Mouse (Mus musculus) intestine, postnatal 0 days (tissue): ENCODE results near the gene Sdccag8. TPM values are rescaled to one million over a fixed set of nuclear protein-coding genes. Genes with fewer than 3 reads are reported as not detected.
A peak's percentile ranks its signal among the peaks of the same experiment; 100 is the strongest.
"Not testable (repeated sequence)": the region's sequence is repeated elsewhere in the genome, so short reads cannot be mapped to it uniquely, and the experiment has no call there.

Experiments used
- ATAC-seq: fragments of 200-750 bp; cut with Nextera tagmentation; 2 replicates; pipeline ENCODE4 v1.8.0; 2017; ENCODE audit warnings: mild to moderate bottlenecking, moderate TSS enrichment, moderate library complexity
- H3K27ac ChIP-seq: fragments of 300-500 bp; sonication (generic); 2 replicates; pipeline ENCODE4 v1.5.1; 2014; ENCODE audit warnings: mild to moderate bottlenecking, low read depth, low read length, moderate library complexity
- H3K27me3 ChIP-seq: fragments of 300-500 bp; sonication (generic); replicated peaks from 2 replicates; pipeline ENCODE4 v1.6.1; 2014; ENCODE audit warnings: low read length, mixed read lengths; ENCODE audit not compliant: control insufficient read depth, insufficient read depth
- H3K36me3 ChIP-seq: fragments of 300-500 bp; sonication (generic); 2 replicates; pipeline ENCODE4 v1.6.1; 2014; ENCODE audit warnings: mild to moderate bottlenecking, moderate library complexity; ENCODE audit not compliant: control insufficient read depth, insufficient read depth
- H3K4me1 ChIP-seq: fragments of 300-500 bp; sonication (generic); replicated peaks from 2 replicates; pipeline ENCODE4 v1.6.1; 2014; ENCODE audit warnings: antibody characterized with exemption, low read length, mixed read lengths; ENCODE audit not compliant: control insufficient read depth, insufficient read depth
- H3K4me2 ChIP-seq: fragments of 300-500 bp; sonication (generic); replicated peaks from 2 replicates; pipeline ENCODE4 v1.6.1; 2014; ENCODE audit warnings: low read depth, mild to moderate bottlenecking, moderate library complexity
- H3K4me3 ChIP-seq: fragments of 300-500 bp; sonication (generic); 2 replicates; pipeline ENCODE4 v1.5.1; 2014; ENCODE audit warnings: low read depth, low read length
- H3K9ac ChIP-seq: fragments of 300-500 bp; sonication (generic); 2 replicates; pipeline ENCODE4 v1.6.1; 2014; ENCODE audit warnings: mild to moderate bottlenecking, low read depth, low read length
- H3K9me3 ChIP-seq: fragments of 300-500 bp; sonication (generic); 2 replicates; pipeline ENCODE4 v1.6.1; 2016; ENCODE audit warnings: mixed run types; ENCODE audit not compliant: control insufficient read depth
- CTCF ChIP-seq: sonication (generic); IDR thresholded peaks from 2 replicates; pipeline ENCODE4 v1.5.1; 2016; ENCODE audit warnings: low read depth, mild to moderate bottlenecking, control low read depth, antibody characterized with exemption, moderate library complexity
- WGBS: fragments of 180-500 bp; shearing (Covaris S2); extraction: QIAGEN DNeasy Blood & Tissue Kit; methylation state at CpG from one replicate; pipeline ENCODE4 v1.1.7; 2014; 5-methylcytosine and 5-hydroxymethylcytosine counted together
- polyA plus RNA-seq: library from polyadenylated mRNA; unstranded; fragments of >200 nt; fragmentation: Nextera tagmentation; extraction: Ambion mirVana; gene quantifications from 2 replicates; pipeline ENCODE4 v1.2.1, GENCODE M21; 2015

The Sdccag8 gene
- polyA plus RNA-seq, 1 experiment from 2014 or later, result 55.1 TPM

- Histone ChIP-seq H3K4me1 (no peaks in the 10 kb centered on the region), H3K27me3 (no peaks in the 10 kb centered on the region), H3K4me3 (no peak overlapping the region), H3K4me2 (no peak overlapping the region), H3K9me3 (no peaks in the 10 kb centered on the region), H3K27ac (no peak overlapping the region), H3K36me3 (no peaks in the 10 kb centered on the region; the same call in 1 of the 2 replicates), H3K9ac (no peak overlapping the region)
- no peak for ATAC-seq
- no peak for TF ChIP-seq CTCF
Observed at GRCm38 (mm10) chr1:176833257-176833656, 18.8 kb downstream of the Sdccag8 start.

- no peak overlapping the region for H3K4me2 ChIP-seq
- 65% methylated on average over 3 of the region's 3 CpGs for WGBS
- no peak for TF ChIP-seq CTCF
- no peaks in the 10 kb centered on the region; the same call in 1 of the 2 replicates for H3K36me3 ChIP-seq
- no peaks in the 10 kb centered on the region for H3K9me3 ChIP-seq
- no peaks in the 10 kb centered on the region for H3K27me3 ChIP-seq
- no peak for ATAC-seq
- no peaks in the 10 kb centered on the region for H3K4me1 ChIP-seq
- H3K9ac ChIP-seq, result no peak overlapping the region
- H3K27ac ChIP-seq, result no peak overlapping the region
- H3K4me3 ChIP-seq, result no peak overlapping the region
Observed at GRCm38 (mm10) chr1:176833948-176834347, 19.5 kb downstream of the Sdccag8 start.

GRCm38 (mm10) chr1:176834880-176835279 lies 20.4 kb downstream of the Sdccag8 start:
- TF ChIP-seq CTCF, result no peak
- no peak for ATAC-seq

GRCm38 (mm10) chr1:176835501-176836294 lies 21.2 kb downstream of the Sdccag8 start:
- Histone ChIP-seq H3K9ac (no peak overlapping the region), H3K36me3 (no peaks in the 10 kb centered on the region; the same call in 1 of the 2 replicates), H3K27me3 (no peaks in the 10 kb centered on the region), H3K27ac (no peak overlapping the region), H3K4me2 (peak overlapping the region; percentile 69), H3K9me3 (no peaks in the 10 kb centered on the region), H3K4me3 (peak overlapping the region; percentile 28), H3K4me1 (no peaks in the 10 kb centered on the region)
- ATAC-seq, result no peak
- TF ChIP-seq CTCF, result no peak
- 8% methylated on average over 41 of the region's 41 CpGs for WGBS

More at GRCm38 (mm10) chr1:176834880-176835279, 20.4 kb downstream of the Sdccag8 start:
- H3K9ac ChIP-seq, result no peak overlapping the region
- H3K27me3 ChIP-seq, result no peaks in the 10 kb centered on the region
- H3K9me3 ChIP-seq, result no peaks in the 10 kb centered on the region
- no peak overlapping the region; the same call in 1 of the 2 replicates for H3K4me2 ChIP-seq
- H3K36me3 ChIP-seq, result no peaks in the 10 kb centered on the region; the same call in 1 of the 2 replicates
- no peaks in the 10 kb centered on the region for H3K4me1 ChIP-seq
- no peak overlapping the region for H3K27ac ChIP-seq
- WGBS, result 79% methylated on average over 6 of the region's 6 CpGs
- H3K4me3 ChIP-seq, result no peak overlapping the region

GRCm38 (mm10) chr1:176836562-176836961 lies 22.1 kb downstream of the Sdccag8 start:
- not testable (repeated sequence) for H3K9ac ChIP-seq, H3K4me3 ChIP-seq, H3K9me3 ChIP-seq, H3K4me2 ChIP-seq, H3K27me3 ChIP-seq, H3K36me3 ChIP-seq, ATAC-seq, H3K4me1 ChIP-seq, H3K27ac ChIP-seq
- WGBS, result 70% methylated on average over 7 of the region's 7 CpGs

GRCm38 (mm10) chr1:176845082-176845977 lies 30.9 kb downstream of the Sdccag8 start:
- H3K9ac ChIP-seq, result no peak overlapping the region
- H3K4me2 ChIP-seq, result no peak overlapping the region
- H3K4me3 ChIP-seq, result no peak overlapping the region
- H3K9me3 ChIP-seq, result no peaks in the 10 kb centered on the region
- no peak overlapping the region for H3K27ac ChIP-seq
- TF ChIP-seq CTCF, result no peak
- ATAC-seq, result no peak
- H3K4me1 ChIP-seq, result no peaks in the 10 kb centered on the region
- H3K36me3 ChIP-seq, result peaks cover 10% of the 10 kb centered on the region
- WGBS, result 80% methylated on average over 17 of the region's 17 CpGs
- no peaks in the 10 kb centered on the region for H3K27me3 ChIP-seq
